Mouse (Mus musculus): ENCODE data around the gene Ostn.

The Ostn gene

DNA sequence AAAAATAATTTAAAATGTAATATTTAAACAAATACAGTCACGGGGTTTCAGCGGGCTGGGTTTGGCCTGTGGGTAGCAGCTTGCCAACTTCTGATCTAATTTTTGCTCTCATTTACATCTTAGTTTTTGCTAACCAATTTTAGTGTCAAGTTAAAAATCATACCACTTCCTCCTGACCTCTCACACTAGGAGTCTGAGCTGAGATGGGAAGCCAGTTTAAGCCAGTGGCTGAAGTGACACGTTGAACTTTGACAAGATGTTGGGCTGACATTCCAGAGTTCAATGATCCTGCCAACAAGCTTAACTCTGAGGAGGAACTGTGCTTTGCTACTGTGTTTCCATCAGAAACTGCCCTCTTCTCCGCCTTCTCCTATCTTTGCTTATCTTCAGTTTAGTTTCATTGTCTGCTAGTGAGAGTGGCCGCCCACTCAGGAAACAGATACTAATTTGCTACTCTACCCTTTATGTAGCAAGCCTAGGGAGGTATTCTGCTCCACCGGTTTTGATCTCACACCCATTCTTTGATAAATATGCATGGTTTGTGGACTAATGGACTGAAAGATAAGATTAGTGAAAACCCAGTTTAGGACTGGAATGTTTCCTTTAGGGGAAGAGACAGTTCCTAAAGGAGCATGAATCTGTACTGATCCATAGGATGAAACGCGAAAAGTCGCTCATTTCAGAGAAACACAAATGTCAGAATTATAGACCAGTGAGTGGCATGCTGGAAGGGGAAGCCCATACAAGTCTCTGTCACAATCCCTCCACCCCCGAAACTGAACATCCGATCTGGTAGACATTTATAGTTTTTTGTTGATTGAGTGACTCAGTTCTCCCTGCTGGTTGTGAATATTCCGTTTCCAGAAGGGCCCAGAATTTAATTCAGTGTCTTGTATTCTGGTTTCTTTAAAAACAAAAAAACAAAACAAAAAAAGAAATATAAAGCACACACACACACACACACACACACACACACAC lies 80.6 kb downstream of the Ostn start:
- DNase-seq (ENCODE audit: low spot score in 2 of 2), result no peak

GRCm38 (mm10) chr16:27388761-27389451 lies 81.6 kb downstream of the Ostn start, which contains the start of gene Ccdc50:
TSS of gene Ccdc50 (plus strand) at chr16:27388869.
- peak; percentile 77 to 81 for DNase-seq (ENCODE audit: low spot score in 2 of 2)

GRCm38 (mm10) chr16:27389534-27390282 lies 82.4 kb downstream of the Ostn start:
- DNase-seq (ENCODE audit: low spot score in 2 of 2), result no peak

DNA sequence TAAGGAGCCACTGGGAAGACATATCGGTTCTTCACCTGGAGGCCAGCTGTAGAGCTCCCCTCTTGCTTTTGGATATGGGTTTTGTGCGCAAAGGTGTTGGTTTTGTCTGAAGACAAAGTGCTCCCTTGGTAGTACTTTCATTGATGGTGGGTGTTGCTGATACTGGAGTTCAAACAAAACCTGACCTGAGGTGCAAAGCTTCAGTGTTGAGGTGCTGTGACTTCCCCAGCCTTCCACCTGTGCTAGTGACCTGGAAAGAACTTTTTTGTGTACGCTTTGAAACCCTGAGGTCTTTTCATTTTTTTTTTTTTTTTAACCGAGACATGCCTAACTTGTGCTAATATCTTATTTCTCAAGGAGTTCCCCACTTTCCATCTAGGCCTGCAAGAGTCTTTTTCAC lies 83.0 kb downstream of the Ostn start:
- no peak for DNase-seq (ENCODE audit: low spot score in 2 of 2)

DNA sequence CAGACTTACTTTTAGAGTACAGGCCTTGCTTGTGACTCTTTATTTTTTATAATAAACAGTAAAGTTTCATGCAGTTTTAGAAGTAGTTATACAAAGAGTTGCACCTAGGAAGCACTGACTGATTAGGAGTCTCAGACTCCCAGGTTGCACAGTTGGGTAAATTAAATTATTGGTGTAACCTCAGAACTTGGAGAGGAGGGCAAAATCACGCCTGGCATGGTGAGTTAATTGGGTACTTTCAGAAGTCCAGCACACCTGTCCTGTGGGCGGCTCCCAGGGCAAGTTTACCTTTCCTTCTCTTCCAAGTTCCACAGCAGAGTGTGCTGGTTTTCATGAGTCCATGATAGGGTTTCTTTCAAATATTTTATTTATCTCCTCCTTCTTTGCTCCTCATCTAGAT lies 84.6 kb downstream of the Ostn start:
- no peak for DNase-seq (ENCODE audit: low spot score in 2 of 2)

DNA sequence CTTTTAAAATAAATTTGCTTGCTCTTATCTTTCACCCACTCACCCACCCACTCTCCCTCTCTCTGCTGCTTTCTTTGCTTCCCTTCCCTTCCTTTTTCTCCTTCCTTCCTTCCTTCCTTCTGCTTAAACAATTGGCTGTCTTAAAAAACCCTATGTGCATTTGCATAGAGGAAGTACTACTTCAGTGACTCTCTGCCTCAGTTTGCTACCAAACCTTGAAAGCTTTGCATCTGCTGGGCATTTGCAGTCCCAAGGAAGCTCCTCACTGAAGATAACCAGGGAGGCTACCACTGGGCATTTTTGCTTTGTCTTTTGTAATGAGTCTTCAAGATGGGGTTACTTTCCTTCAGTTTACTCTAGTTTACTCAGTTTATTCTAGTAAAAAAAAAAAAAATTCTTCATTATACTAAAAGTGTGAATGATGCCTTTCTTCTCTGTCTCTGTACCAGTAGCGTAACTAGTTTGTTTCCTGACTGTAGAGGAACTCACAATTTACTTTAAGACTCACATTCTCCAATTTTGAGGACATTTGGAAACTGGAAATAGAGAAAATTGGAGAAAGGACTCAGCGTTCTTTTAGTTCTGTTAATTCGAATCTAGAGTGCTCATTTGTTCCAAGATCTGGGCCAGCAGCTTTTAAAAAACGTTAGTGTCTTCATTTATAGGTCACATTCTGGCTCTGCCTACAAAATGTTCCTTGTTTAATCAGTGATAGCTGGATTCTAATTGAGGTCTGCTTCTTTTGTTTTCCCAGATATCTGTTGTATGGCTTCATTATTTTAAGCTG lies 88.2 kb downstream of the Ostn start:
- DNase-seq (ENCODE audit: low spot score in 2 of 2), result no peak

- DNase-seq (ENCODE audit: low spot score in 2 of 2), result no peak
Measured at GRCm38 (mm10) chr16:27396951-27397350, 89.7 kb downstream of the Ostn start.

GRCm38 (mm10) chr16:27399026-27399718 lies 91.9 kb downstream of the Ostn start:
- DNase-seq (ENCODE audit: low spot score in 2 of 2), result no peak

DNA sequence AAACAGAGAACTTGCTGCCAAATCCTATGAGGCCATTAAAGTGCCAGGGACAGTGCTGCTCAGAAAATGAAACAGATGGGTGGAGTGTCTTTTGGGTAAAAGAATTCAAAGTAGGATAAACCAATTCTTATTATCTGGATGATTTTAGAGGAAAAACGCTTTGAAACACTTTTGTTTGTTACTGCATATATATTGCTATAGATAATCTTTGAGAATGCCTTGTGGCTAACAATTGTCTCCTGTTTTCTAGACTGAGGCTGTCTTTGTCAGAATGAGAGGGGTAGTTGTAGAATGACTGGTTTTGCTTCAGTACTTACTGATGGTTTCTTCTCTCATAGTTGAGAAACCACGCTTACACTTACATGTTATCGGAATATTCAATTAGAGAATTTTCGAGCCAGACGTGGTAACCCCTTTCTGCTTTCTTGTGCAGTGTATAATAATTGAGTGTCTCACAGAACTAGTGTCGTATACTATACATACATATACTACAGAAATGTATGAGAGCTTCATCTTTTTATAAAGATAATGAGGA lies 92.5 kb downstream of the Ostn start:
- DNase-seq (ENCODE audit: low spot score in 2 of 2), result no peak

Data from urinary bladder, adult 18-20 months (tissue).